Mouse (Mus musculus) lung, adult 2 months (tissue): ENCODE data around the gene Col15a1. TPM values are rescaled to one million over a fixed set of nuclear protein-coding genes. Genes with fewer than 3 reads are reported as not detected.

Experiments used
- DNase-seq: peaks from one replicate; pipeline ENCODE4 v3.0.0; 2022
- H3K4me1 ChIP-seq: fragments of 200-500 bp; 2 replicates; pipeline ENCODE4 v1.6.1; 2011; ENCODE audit warnings: low read length; ENCODE audit not compliant: control insufficient read depth, insufficient read depth
- H3K4me3 ChIP-seq: fragments of 200-500 bp; replicated peaks from 2 replicates; pipeline ENCODE3; 2011; ENCODE audit warnings: low read depth, mild to moderate bottlenecking, control low read depth, low read length; ENCODE audit errors: extremely low read depth
- CTCF ChIP-seq: fragments of 200-500 bp; IDR thresholded peaks from 2 replicates; pipeline ENCODE4 v1.5.1; 2011; ENCODE audit warnings: mild to moderate bottlenecking, low read length, control low read depth; ENCODE audit not compliant: insufficient read depth
- POLR2A ChIP-seq: fragments of 200-500 bp; IDR thresholded peaks from 2 replicates; pipeline ENCODE4 v1.6.1; 2011; ENCODE audit warnings: low read depth, mild to moderate bottlenecking, control low read depth, low read length, borderline replicate concordance; ENCODE audit errors: extremely low read depth
- WGBS: fragments of 180-500 bp; shearing (Covaris S2); methylation state at CpG from one replicate; pipeline ENCODE4 v1.1.7; 2018; 5-methylcytosine and 5-hydroxymethylcytosine counted together
- polyA plus RNA-seq: library from polyadenylated mRNA; depleted of rRNA; stranded (reverse); fragments of >200 nt; gene quantifications from 2 replicates; pipeline ENCODE4 v1.2.3, GENCODE M21; 2012

The Col15a1 gene
- polyA plus RNA-seq, 1 experiment: 24.4 TPM

GRCm38 (mm10) chr4:47311467-47311866 lies 103.5 kb downstream of the Col15a1 start:
- H3K4me3 ChIP-seq: no peak overlapping the region
- TF ChIP-seq CTCF (no peak), POLR2A (no peak)
- no peak for DNase-seq
- 83% methylated on average over 6 of the region's 6 CpGs for WGBS
- H3K4me1 ChIP-seq: no peaks in the 10 kb centered on the region

DNA sequence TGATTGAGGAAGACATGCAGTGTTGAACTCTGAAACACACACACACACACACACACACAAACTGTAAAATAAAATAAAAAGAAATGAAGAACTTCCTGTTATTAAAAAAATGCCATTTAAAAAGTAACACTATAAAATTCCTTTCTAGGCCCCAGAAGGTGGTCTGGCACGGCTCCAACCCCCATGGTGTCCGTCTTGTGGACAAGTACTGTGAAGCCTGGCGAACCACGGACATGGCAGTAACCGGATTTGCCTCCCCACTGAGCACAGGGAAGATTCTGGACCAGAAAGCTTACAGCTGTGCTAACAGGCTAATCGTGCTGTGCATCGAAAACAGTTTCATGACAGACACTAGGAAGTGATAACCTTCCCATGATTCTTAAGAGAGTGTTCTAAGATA lies 104.0 kb downstream of the Col15a1 start:
- Histone ChIP-seq H3K4me3 (no peak overlapping the region), H3K4me1 (no peaks in the 10 kb centered on the region)
- TF ChIP-seq POLR2A (no peak), CTCF (no peak)
- WGBS: 72% methylated on average over 7 of the region's 7 CpGs
- DNase-seq: no peak

GRCm38 (mm10) chr4:47312676-47313075 lies 104.7 kb downstream of the Col15a1 start:
- Histone ChIP-seq H3K4me1 (no peaks in the 10 kb centered on the region), H3K4me3 (no peak overlapping the region)
- WGBS: 75% methylated on average over 14 of the region's 14 CpGs
- no peak for TF ChIP-seq CTCF
- TF ChIP-seq POLR2A: no peak
- no peak for DNase-seq

- Histone ChIP-seq H3K4me3 (no peak overlapping the region), H3K4me1 (no peaks in the 10 kb centered on the region)
- WGBS: 49% methylated on average over 8 of the region's 8 CpGs
- no peak for DNase-seq
- TF ChIP-seq POLR2A (no peak), CTCF (no peak)
Observed at GRCm38 (mm10) chr4:47313710-47314410, 105.9 kb downstream of the Col15a1 start.

DNA sequence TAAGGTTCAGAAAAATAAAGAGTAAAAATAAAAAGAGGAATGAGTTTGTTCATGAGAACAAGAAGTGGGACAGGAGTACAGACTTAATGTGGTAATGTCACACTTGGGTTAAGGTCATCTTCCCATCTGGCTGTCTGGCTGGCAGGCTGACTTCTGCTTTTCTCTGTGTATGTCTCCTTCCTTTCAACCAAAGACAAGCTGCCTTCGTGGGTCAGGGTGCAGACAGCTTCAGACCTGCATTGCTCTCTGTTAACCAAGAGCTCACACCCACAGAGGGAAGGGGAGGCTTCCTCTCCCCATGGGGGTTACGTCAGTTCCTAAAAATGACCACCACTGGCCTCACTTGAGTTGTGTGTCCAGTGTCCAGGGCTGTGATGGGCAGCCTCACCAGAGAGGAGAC lies 107.5 kb downstream of the Col15a1 start:
- 46% methylated on average over 2 of the region's 2 CpGs for WGBS
- Histone ChIP-seq H3K4me3 (no peak overlapping the region), H3K4me1 (no peaks in the 10 kb centered on the region)
- no peak for DNase-seq
- TF ChIP-seq POLR2A (no peak), CTCF (no peak)

DNA sequence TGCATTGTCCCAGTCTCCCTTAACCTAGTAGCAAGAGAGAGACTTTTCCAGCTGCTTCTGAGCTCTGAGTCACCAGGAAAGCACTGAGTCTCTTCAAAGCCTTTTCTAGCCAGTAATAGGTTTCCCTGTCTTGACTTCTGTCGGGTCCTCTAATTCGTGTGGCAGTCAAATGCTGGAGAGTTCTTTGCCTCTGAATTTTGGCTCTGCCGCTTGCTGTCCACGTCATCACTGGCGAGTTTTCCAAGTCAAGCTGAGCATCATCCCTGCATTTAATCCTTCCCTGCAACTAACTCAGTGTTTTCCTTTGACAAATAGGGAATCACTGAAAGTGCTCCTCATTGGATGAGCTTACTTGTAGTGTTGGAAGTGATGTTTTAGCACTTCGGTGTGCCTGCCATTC lies 108.5 kb downstream of the Col15a1 start:
- H3K4me3 ChIP-seq: no peak overlapping the region
- 60% methylated on average over 6 of the region's 6 CpGs for WGBS
- TF ChIP-seq POLR2A (no peak), CTCF (no peak)
- no peaks in the 10 kb centered on the region for H3K4me1 ChIP-seq
- no peak for DNase-seq

DNA sequence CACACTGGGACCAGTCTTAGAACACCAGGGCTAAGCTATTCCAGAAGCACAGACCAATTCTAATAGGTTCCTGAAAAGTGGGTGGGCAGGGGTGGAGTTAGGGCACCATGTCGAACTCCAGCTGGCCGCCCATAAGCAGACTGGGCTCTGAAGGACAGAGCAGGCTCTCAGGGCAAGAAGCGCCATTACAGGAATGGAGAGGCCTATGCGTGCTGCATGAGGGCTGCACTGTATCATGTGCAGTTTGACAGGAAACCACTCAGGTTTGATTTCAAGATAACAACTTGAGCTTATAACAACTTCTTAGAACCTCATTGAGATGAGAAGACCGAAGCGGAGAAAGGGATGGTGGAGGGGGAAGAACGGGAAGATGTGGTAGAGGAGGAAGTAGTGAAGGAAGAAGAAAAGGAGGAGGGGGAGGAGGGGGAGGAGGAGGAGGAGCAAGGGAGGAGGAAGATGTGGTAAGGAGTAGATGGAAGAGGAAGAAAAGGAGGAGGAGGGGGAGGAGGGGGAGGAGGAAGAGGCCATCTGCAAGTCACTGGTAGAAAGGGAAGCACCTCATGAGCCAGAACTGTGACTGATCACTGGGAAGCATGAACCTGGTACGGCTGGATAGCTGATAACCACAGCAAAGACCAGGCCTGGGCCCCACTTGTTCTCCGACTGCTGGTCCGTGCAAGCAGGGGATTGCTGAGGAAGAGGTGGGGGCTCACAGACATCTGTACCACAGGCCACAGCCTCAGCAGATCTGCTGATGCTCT lies 111.8 kb downstream of the Col15a1 start:
- no peaks in the 10 kb centered on the region for H3K4me1 ChIP-seq
- 76% methylated on average over 10 of the region's 10 CpGs for WGBS
- H3K4me3 ChIP-seq: no peak overlapping the region
- TF ChIP-seq POLR2A (no peak), CTCF (no peak)
- DNase-seq: no peak

- DNase-seq: no peak
- H3K4me1 ChIP-seq: no peaks in the 10 kb centered on the region
- TF ChIP-seq CTCF (no peak), POLR2A (no peak)
- H3K4me3 ChIP-seq: no peak overlapping the region
- 66% methylated on average over 3 of the region's 3 CpGs for WGBS
Observed at GRCm38 (mm10) chr4:47322315-47322714, 114.4 kb downstream of the Col15a1 start.

DNA sequence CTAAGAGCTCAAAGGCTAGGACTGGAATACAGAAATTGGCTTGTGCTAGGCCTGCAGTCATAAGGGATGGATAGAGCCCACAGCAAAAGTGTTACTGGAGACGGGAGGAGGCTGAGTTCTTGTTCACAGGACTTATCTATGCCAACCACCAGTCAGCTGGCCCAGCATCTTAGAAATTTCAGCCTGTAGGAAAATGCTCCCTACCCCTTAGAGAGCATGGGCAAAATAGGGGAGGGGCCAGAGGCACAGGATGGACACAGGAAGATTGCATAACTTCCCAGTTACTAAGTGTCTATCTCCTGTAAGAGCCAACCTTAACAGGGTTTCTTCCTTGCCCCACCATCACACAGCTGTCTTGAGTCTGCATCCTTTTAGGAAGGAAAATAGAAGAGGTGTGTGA lies 116.2 kb downstream of the Col15a1 start:
- H3K4me3 ChIP-seq: no peak overlapping the region
- no peak for TF ChIP-seq POLR2A
- TF ChIP-seq CTCF: no peak
- no peaks in the 10 kb centered on the region for H3K4me1 ChIP-seq
- no peak for DNase-seq
- 81% methylated on average over 1 of the region's 1 CpGs for WGBS

- Histone ChIP-seq H3K4me3 (no peak overlapping the region), H3K4me1 (no peaks in the 10 kb centered on the region)
- DNase-seq: no peak
- WGBS: 59% methylated on average over 3 of the region's 3 CpGs
- TF ChIP-seq POLR2A: no peak
- TF ChIP-seq CTCF: no peak
Observed at GRCm38 (mm10) chr4:47327782-47328181, 119.8 kb downstream of the Col15a1 start.
